Mouse (Mus musculus): ENCODE data around the gene Adar.
A peak's percentile ranks its signal among the peaks of the same experiment; 100 is the strongest.

The Adar gene

GRCm38 (mm10) chr3:89732091-89732490, 17.3 kb downstream of the Adar start:
- DNase-seq (ENCODE audit: low spot score): no peak

GRCm38 (mm10) chr3:89738509-89738908, 23.7 kb downstream of the Adar start:
- DNase-seq (ENCODE audit: low spot score): no peak

GRCm38 (mm10) chr3:89752307-89752706, 37.5 kb downstream of the Adar start:
- DNase-seq (ENCODE audit: low spot score): no peak

- DNase-seq (ENCODE audit: low spot score): no peak
Observed at GRCm38 (mm10) chr3:89755283-89755682, 40.5 kb downstream of the Adar start.

- DNase-seq (ENCODE audit: low spot score): no peak
Observed at GRCm38 (mm10) chr3:89757851-89758250, 43.0 kb downstream of the Adar start.

- DNase-seq (ENCODE audit: low spot score): no peak
Observed at GRCm38 (mm10) chr3:89759786-89760185, 45.0 kb downstream of the Adar start.

GRCm38 (mm10) chr3:89764119-89764724, 49.4 kb downstream of the Adar start, which contains the start of gene Chrnb2:
TSS of gene Chrnb2 (minus strand) at chr3:89764632.
- DNase-seq (ENCODE audit: low spot score): peak; percentile 85

- DNase-seq (ENCODE audit: low spot score): no peak
Observed at GRCm38 (mm10) chr3:89769584-89769983, 54.8 kb downstream of the Adar start.

GRCm38 (mm10) chr3:89770425-89771002, 55.7 kb downstream of the Adar start:
- no peak for DNase-seq (ENCODE audit: low spot score)

GRCm38 (mm10) chr3:89772588-89772967, 57.8 kb downstream of the Adar start:
- DNase-seq (ENCODE audit: low spot score): peak; percentile 94

GRCm38 (mm10) chr3:89772968-89773709, 58.3 kb downstream of the Adar start, which contains the start of gene Ube2q1:
TSS of gene Ube2q1 (plus strand) at chr3:89773616.
- peak; percentile 91 for DNase-seq (ENCODE audit: low spot score)

- peak; percentile 17 for DNase-seq (ENCODE audit: low spot score)
Observed at GRCm38 (mm10) chr3:89773740-89774211, 59.0 kb downstream of the Adar start.

GRCm38 (mm10) chr3:89774236-89774960, 59.6 kb downstream of the Adar start:
- DNase-seq (ENCODE audit: low spot score): no peak

GRCm38 (mm10) chr3:89776001-89776400, 61.2 kb downstream of the Adar start:
- no peak for DNase-seq (ENCODE audit: low spot score)

- no peak for DNase-seq (ENCODE audit: low spot score)
Observed at GRCm38 (mm10) chr3:89780102-89780501, 65.3 kb downstream of the Adar start.

- DNase-seq (ENCODE audit: low spot score): no peak
Observed at GRCm38 (mm10) chr3:89781640-89782039, 66.8 kb downstream of the Adar start.

- DNase-seq (ENCODE audit: low spot score): peak; percentile 77
Observed at GRCm38 (mm10) chr3:89784991-89785753, 70.3 kb downstream of the Adar start.

- no peak for DNase-seq (ENCODE audit: low spot score)
Observed at GRCm38 (mm10) chr3:89786275-89786674, 71.5 kb downstream of the Adar start.

- DNase-seq (ENCODE audit: low spot score): no peak
Observed at GRCm38 (mm10) chr3:89788680-89789352, 74.0 kb downstream of the Adar start.

GRCm38 (mm10) chr3:89794616-89795015, 79.8 kb downstream of the Adar start:
- DNase-seq (ENCODE audit: low spot score): no peak

- no peak for DNase-seq (ENCODE audit: low spot score)
Observed at GRCm38 (mm10) chr3:89795746-89796145, 80.9 kb downstream of the Adar start.

All from embryo, embryonic 10.5 days (tissue).